Mouse (Mus musculus) testis, adult 2 months (tissue): ENCODE results near the gene Pdlim1. TPM values are rescaled to one million over a fixed set of nuclear protein-coding genes. Genes with fewer than 3 reads are reported as not detected.

ENCODE experiments used
- H3K27ac ChIP-seq: fragments of 200-500 bp; 2 replicates; pipeline ENCODE4 v1.5.1; 2012; ENCODE audit warnings: low read depth, low read length; ENCODE audit not compliant: control insufficient read depth, insufficient read depth
- H3K27me3 ChIP-seq: fragments of 200-500 bp; 2 replicates; pipeline ENCODE4 v1.6.1; 2012; ENCODE audit warnings: mild to moderate bottlenecking, low read length, moderate library complexity; ENCODE audit not compliant: control insufficient read depth, insufficient read depth
- H3K36me3 ChIP-seq: fragments of 200-500 bp; 2 replicates; pipeline ENCODE4 v1.6.1; 2012; ENCODE audit warnings: mild to moderate bottlenecking, low read length; ENCODE audit not compliant: control insufficient read depth, insufficient read depth
- H3K4me1 ChIP-seq: fragments of 200-500 bp; 2 replicates; pipeline ENCODE4 v1.6.1; 2012; ENCODE audit warnings: low read length; ENCODE audit not compliant: control insufficient read depth, insufficient read depth
- H3K4me3 ChIP-seq: fragments of 200-500 bp; 2 replicates; pipeline ENCODE4 v1.5.1; 2012; ENCODE audit warnings: low read depth, mild to moderate bottlenecking, low read length, moderate library complexity, mixed read lengths; ENCODE audit not compliant: control insufficient read depth
- CTCF ChIP-seq: fragments of 200-500 bp; IDR thresholded peaks from 2 replicates; pipeline ENCODE4 v1.5.1; 2012; ENCODE audit warnings: low read depth, mild to moderate bottlenecking, inconsistent platforms, low read length, moderate library complexity; ENCODE audit not compliant: control insufficient read depth, insufficient read depth, insufficient replicate concordance
- POLR2A ChIP-seq: fragments of 200-500 bp; IDR thresholded peaks from 2 replicates; pipeline ENCODE4 v1.6.1; 2012; ENCODE audit warnings: low read depth, mild to moderate bottlenecking, inconsistent platforms, low read length, moderate library complexity; ENCODE audit not compliant: control insufficient read depth
- polyA plus RNA-seq: library from polyadenylated mRNA; depleted of rRNA; stranded (reverse); fragments of >200 nt; gene quantifications from 2 replicates; pipeline ENCODE4 v1.2.3, GENCODE M21; 2012; rRNA removed

The Pdlim1 gene
- polyA plus RNA-seq, 1 experiment, result 8.8 TPM

GRCm38 (mm10) chr19:40183600-40183999 is 88.0 kb downstream of the Pdlim1 start:
- TF ChIP-seq POLR2A (no peak), CTCF (no peak)
- Histone ChIP-seq H3K4me1 (no peaks in the 10 kb centered on the region), H3K36me3 (no peaks in the 10 kb centered on the region), H3K27me3 (no peaks in the 10 kb centered on the region), H3K27ac (no peak overlapping the region), H3K4me3 (no peak overlapping the region)

GRCm38 (mm10) chr19:40178311-40178710 is 93.3 kb downstream of the Pdlim1 start:
- H3K27ac ChIP-seq, result no peak overlapping the region
- no peak for TF ChIP-seq POLR2A
- no peak for TF ChIP-seq CTCF

More at GRCm38 (mm10) chr19:40178311-40178710, 93.3 kb downstream of the Pdlim1 start:
- no peaks in the 10 kb centered on the region for H3K27me3 ChIP-seq
- H3K4me3 ChIP-seq, result no peak overlapping the region
- H3K4me1 ChIP-seq, result no peaks in the 10 kb centered on the region; the same call in 1 of the 2 replicates
- H3K36me3 ChIP-seq, result no peaks in the 10 kb centered on the region

Other genes with a start within 250 kb of the Pdlim1 start
- not detected in 2 replicates for gene Cyp2c54, start 198.0 kb downstream of the Pdlim1 start, polyA plus RNA-seq
- gene Cyp2c50, start 182.2 kb downstream of the Pdlim1 start, polyA plus RNA-seq, result not detected in 2 replicates
- not detected in 2 replicates for gene Cyp2c70, start 84.5 kb downstream of the Pdlim1 start, polyA plus RNA-seq
- 12.9 and 13.0 TPM in 2 replicates for gene Sorbs1, start 241.9 kb upstream of the Pdlim1 start, polyA plus RNA-seq